Mouse (Mus musculus) urinary bladder, postnatal 36 days (tissue): ENCODE measurements around the gene Ufsp2.
A peak's percentile ranks its signal among the peaks of the same experiment; 100 is the strongest.

ENCODE experiments used
- DNase-seq, 2 experiments: peaks; one replicate each; pipeline ENCODE4 v3.0.0; 2022; ENCODE audit warnings: low spot score in 2 of 2, mixed read lengths in 1 of 2

The Ufsp2 gene

DNA sequence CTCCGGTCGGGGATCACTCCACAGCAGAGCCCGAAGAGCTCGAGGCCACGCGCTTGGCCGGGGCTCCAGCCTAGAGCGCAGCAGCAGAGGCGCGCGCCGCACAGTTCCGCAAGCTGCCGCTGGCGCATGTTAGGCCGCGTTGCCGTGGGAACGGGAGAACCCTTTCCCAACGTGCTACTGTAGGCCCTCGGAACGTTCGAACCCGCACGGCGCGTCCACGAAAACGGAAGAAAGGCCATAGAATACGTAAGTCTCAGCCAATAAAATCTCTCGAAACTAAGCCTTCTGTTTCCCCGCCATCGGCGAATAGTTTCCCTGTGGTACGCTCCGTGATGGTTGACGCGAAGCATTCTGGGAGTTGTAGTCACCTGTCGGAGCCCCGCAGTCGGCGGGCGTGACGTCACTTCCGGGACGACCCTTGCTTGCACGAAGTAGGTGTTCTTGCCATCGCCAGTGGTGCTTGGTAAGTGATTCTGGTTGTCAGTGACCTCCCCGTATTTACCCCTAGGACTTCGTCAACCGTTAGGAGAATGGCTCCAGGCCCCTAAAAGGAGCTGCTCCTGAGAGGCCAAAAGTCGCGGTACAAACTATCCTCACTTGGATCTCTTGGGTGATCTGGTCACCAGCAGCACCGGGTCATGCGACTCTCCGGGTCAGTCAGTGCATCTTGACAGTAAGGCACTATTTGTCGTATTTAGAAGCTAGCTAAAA, at the start of gene Ufsp2, which contains the start of gene 1700029J07Rik:
TSS of gene Ufsp2 (plus strand) at position 403 of the 711 bp plus-strand sequence.
TSS of gene 1700029J07Rik (minus strand) at position 127 of the 711 bp plus-strand sequence.
- peak; percentile 96 for DNase-seq

DNA sequence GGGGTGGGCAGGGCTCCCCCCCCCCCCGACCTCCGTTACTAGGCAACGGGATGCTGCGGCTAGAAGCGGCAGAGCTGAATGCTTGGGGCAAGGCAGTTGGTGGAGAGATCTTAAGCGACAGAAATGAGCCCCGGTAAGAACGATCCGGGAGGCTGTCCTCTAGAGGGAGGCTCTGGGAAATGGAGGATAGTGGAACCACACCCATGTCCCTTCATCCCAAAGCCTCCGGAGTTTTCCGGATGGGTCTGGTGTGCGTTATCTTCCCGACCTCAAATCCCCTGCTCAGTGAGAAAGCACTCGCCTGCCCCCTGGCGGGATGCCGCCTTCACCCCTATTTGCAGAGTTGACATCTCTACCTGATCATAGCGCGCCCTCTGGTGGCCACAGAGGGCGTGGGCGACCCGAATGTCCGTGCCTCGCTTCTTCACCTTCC, 40.7 kb upstream of the Ufsp2 start, which contains the start of gene Ccdc110:
TSS of gene Ccdc110 (plus strand) at position 38 of the 433 bp plus-strand sequence.
- peak; percentile 91 to 93 for DNase-seq

DNA sequence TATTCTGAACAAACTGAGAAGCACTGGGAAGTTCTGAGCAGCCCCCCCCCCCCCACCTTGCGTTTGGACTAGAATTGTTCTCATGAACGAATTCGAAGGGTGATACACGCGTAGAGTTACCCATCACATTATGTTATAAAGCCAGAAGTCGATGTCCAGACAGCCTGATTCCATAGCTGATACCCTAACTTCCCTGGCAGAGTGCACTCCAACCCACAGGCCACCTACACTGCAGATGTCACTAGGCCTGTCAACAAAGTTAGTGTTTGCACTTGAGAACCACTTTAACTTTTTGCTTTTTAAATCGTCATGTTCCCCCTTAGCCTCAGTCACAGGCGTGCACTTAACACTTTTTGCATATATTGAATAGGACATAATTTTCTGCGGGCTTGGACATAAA, 38.3 kb upstream of the Ufsp2 start:
- no peak for DNase-seq

DNA sequence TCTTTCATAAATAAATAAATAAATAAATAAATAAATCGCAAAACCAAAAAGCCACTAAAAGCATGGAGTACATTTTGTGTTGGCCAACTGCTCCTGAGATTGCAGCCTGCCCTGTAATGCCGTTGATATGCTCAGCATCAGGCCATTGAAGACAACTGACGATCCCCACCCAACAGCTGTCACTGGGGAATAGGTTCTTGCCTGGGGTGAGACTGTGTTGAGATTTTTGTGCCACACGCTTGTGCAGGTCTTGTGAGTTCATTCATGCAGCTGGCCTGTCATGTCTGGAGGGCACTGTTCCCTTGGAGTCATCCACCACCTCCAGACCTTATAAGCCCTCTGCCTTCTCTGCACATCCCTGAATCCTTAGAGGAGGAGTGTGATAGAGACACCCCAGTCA, 29.0 kb upstream of the Ufsp2 start:
- DNase-seq = no peak

DNA sequence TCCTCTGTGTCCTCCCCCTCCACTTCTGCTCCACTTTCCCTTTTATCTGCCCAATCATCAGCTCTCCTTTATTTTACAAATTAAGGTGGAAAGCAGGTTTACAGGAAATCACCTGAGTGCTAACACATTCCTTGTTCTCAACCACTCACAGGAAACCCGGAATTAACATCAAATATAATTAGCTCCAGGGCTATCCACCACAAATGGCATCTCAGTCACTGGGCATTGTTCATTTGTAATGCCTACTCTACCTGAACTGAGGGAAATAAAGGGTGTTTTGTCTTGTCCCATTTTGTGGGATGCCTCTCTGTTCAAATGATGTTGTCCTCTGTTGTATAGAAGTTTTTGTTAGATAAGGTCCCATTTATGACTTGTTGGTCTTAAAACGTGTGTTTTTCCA, 24.7 kb upstream of the Ufsp2 start:
- no peak for DNase-seq

DNA sequence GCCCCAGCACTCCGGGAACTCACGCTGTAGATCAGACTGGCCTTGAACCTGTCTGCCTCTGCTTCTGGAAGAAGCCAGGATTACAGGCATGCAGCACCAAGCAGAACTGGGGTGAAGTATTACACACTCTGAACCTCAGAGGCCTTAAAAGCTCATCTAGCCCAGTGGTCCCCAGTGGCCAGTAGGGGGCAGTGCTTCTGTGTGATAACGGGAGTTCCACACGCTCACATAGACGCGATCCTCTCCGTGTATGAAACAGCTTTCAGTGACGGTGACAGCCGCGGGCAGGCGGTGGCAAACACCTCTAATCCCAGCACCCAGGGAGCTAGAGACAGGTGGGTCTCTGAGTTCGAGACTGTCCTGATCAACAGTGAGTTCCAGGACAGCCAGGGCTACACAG, 4.4 kb upstream of the Ufsp2 start:
- no peak for DNase-seq

DNA sequence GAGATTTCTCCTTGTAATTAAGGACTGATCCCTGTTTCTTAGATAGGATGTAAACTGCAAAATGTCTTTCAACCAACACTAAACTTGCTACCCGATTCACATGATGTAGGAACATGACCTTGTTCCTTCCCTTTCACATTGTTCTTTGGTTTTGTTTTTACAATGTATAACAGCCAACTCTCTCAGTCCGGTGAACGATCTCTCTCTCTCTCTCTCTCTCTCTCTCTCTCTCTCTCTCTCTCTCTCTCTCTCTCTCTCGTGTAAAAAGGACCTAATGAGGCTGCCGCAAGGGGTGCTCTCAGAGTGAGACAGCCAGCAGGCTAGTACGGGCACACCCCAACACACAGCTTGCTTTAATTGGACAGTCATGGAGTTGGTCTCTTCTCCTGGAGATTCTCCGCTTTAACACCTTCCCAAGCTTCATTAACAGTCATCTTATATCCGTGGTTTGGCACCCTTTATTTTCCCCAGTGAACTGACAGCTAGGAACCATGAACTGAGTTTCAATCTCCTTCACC, 1.3 kb upstream of the Ufsp2 start:
- DNase-seq = no peak

DNA sequence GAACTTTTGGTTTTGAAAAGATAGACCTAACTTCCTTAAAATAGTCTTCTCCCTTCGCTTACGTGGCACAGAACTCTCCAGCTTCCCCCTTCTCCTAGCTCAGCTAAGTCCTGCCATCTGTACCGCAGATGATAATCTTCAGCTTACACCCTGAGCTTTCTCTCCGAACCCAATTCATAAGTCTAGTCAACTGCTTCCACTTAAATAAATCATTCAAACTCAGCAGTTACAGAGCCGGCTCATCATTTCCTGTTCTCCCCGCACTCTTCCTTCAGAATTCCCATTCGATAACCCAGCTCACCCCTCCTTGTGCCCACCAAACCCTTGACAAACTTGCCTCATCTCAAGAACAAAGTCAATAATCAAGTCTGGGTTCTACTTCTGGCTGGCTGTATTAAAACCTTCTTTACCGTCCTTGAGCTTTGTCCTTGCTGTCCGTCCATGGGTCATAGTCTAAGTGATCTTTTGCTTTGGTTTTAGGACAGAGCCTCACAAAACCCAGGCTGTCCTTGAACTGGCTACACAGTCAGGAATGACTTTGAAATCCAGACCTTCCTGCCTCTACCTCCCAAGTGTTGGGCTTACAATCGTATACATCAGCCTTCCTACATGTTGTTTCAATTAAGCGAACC, 625 bp downstream of the Ufsp2 start:
- no peak for DNase-seq

DNA sequence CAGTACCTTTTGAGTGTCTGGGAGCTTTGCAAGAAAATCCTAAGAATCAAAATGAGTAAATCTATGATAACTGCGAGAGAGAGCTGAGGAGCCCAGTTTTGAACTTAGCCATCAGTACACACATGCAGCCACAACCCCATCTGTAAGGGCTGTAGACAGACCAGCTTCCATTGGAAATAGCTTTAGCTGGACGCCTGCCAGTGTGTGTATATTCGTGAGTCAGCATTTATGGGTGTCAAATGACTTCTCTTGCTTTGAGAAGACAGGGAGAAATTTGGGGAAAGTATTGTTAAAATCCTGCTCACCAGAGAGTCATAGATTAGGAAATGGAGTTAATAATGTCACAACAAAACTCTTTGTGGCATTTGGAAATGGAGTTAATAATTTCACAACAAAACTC, 11.3 kb downstream of the Ufsp2 start:
- DNase-seq = no peak

DNA sequence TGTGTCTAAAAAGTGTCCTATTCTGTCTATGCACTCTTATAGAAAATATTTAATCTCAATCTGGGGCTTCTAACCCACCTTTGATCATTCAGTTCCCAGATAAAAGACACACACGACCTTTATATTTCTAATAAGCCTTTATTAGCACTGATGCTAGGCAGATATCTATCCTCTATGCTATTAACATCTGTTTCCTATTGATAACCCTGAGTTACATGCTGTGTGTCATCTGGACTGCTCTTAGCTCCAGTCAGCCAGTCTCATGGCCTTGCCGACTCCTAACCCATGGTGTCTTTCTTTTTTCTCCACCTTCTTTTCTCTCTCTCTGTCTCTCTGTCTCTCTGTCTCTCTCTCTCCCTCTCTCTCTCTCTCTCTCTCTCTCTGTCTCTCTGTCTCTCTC, 12.9 kb downstream of the Ufsp2 start:
- DNase-seq = no peak

DNA sequence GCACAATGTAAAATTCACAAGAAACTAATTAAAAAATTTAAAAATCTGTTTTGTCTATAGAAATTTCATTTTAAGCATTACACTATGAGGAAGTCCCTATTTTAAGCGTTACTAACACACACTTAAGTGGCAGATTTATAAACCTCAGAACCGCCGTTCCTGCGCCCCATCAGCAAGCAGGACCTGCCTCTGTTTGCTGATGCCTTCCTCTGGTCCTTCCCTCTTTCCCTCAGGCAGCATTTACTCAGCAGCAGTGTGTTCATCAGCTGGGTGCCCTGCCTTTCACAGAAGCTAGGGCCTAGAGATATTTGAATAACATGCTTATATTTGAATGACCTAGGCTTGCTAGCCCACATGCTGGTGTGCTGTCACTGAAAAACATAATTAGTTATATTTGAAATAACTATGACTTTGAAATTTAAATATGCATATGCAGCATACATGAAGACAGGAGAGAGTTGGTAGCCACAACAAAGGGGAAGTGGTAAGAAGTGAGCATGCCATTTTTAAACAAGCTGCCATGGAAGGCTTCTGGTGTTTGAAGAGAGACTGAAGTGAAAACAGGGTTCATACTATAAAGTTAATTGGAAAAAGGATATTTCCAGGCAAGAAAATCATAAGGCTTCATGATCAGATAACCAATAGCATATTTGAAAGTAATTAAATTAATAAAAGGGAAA, 15.4 kb downstream of the Ufsp2 start:
- no peak for DNase-seq

DNA sequence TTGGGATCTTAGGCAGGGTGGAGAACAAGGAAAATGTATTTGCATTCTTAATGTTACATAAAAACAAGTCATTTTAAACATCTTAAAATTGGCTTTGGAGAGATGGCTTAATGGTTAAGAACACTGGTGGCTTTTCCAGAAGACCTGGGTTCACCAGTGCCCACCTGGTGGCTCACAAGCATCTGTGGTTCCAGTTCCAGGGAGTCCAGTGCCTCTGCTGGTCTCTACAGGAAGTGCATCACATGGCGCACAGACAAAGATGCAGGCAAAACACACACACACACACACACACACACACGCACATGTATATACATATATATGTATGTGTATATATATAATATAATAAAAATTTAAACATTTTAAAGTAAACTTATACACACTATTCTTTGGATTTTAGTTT, 18.8 kb downstream of the Ufsp2 start:
- DNase-seq = no peak

DNA sequence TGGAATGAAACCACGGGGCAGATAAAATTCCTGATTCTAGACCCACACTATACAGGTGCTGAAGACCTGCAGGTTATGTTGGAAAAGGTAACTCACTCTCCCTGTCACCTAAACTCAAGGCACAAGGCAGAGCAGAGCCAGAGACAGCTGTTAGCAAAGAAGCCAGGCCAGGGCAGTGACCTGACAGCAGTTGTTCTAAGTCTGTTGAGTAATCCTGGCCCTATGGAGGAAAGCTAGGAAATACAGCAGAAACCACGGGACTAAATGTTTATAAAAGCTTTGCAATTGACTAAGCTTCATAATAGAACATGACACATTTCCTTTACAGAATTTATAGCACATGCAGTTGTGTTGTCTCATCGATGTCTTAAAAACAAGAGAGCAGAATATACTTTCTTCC, 20.2 kb downstream of the Ufsp2 start:
- DNase-seq = no peak

DNA sequence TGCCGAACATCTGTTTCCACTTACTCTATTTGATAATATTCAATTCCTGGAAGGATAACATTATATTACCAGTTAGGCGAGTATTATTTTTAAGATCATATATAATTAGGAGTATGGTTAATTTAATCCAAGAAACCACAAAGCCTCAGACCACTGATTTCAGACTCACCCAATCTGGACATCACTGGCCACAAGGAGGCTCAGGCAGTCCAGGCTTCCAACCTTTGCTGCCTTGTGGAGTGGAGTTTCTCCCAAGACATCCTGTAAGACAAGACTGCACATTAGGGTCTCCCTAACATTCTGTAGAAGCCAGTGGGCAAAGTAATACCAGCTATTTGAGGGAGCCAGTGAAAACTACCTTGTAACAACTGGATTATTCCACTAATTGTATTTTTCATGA, 22.9 kb downstream of the Ufsp2 start:
- no peak for DNase-seq

DNA sequence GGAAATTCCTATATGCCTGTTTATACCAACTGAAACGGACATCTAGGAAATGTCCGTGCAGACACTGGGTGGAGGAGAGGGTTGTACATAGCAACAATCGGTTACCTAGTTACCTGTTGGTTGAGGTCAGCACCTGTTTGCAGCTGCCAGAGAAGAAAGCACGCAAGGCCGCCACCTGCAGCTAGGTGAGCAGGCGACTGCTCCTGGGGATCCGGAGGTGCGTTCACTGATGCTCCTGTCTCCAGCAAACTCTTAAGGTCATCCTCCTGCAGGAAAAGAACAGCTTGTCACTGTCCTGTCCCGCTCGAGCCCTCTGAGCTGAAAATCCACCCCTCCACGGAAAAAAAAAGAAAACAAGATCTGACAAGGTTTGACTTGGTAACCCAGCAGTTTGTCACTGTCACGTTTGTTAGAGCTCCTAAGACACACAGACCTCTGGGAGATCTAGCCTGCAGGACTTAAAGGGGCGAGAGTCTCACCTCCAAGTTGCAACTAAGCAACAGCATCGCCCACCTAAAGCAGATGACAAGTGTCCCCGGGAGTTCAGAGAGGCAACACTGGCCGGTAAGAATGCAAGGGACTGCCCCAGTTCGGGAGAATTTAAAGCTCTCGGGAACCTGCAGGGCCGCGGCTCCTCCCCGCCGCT, 23.9 kb downstream of the Ufsp2 start, which contains the start of gene Lrp2bp:
TSS of gene Lrp2bp (plus strand) at position 166 of the 646 bp plus-strand sequence.
- DNase-seq = peak; percentile 25

DNA sequence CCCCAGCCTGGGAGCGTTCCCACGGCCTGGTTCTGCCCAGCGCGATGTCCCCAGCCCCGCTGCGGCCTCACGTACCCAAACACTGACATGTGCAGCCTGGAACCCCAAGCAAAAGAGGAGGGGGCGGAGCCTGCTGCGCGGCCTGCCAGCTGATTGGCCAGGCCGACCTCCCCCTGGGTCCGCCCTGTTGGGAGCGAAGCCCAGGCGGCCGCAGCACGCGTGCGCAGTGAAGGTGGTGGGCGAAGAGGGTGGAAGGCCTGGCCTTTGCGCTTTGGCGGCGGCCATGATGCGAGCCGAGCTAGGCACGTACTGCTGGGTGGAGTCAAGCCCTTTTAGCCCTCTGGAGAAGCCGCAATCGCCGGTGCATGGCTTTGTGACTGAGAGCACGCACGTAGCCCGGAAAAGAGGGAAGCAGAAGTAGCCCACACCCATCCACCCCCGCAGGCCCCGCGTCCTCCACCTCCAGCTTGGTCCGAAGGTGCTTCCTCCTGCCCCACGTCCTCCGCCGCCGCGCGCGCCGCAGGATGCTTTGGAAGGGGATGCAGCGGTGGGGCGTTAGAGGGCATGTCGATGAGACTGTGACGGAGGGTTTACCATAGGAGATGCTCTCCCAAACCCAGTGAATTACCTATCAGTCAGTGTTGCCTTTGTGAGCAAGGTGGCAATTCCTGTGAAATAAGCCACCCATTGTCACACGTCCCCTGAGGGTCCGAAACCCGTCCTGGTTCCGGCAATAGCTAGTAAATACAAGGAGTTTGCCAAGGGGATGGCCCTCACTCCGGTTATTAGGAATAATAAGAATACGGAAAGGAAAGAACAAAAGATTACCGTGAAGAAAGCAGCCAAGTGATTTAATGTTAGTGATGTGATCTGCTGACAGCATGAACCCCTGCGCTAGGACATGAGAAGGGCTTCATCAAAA, 24.7 kb downstream of the Ufsp2 start:
- peak; percentile 99 for DNase-seq

DNA sequence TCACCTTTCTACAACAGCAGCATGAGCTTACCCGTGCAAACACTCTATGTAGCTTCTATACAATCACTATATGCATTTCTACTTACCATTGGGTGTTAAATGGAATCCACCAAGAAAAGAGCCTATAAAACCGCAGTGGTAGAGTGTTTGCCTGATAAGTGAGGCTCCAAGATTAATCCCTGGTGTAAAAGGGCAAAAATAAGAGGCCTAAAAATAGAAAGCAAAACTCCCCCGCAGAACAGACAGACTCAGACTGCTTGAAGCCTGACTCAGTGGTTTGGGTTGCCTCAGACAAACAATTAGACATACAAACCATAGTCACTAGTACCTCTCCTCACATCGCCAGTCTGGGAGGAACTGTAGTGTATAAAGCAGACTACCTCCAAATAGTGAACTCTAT, 30.3 kb downstream of the Ufsp2 start, which contains the start of gene Ankrd37:
TSS of gene Ankrd37 (minus strand) at position 112 of the 400 bp plus-strand sequence.
- DNase-seq = no peak

DNA sequence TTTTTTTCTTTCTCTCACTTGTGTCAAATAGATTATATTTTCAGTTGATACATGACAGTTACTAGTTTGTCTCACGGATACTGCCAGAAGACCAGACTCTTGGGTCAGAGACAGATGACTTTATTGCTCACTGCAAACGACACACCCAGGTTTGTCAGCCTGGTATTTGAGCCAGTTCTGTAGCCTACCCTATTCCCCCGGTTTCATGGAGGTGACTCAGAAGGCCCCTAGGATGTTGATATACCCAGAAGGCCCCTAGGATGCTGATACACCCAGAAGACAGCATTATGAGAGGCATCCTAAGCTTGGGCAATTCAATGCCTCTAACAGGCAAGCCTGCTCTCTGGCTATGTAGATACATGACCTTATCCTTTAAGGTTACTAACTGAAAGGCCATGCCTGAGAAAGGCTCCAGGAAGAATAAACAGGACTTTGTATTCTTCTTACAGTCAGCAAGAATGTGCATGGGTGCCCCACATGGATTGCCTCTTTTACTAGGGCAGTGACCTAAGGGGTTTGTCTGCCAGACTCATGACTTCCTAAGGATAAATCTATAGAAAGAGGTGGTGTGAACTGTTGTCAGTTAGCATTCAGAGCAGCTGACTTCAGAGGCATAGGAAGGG, 31.8 kb downstream of the Ufsp2 start:
- DNase-seq = no peak

DNA sequence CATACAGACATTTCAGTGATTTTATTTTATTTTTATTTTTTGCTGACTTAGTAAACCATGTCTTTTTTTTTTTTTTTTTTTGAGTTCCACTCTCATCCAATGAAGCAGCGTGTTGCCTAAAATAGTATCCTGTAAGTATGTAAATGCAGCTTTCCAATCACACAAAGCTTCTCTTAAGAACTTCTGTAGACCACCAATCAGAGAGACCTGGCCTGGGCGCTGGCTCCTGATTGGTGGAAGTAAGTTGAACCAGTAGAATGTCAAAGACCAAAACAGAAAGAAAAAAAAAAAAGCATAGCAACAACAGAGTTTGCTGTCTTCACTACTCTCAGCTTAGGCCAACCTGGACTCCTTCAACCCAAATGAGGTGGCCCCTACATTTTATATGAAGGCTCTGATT, 35.0 kb downstream of the Ufsp2 start:
- no peak for DNase-seq
